9 mouse cellular contexts compared by ENCODE assay signal in the genomic region with DNA sequence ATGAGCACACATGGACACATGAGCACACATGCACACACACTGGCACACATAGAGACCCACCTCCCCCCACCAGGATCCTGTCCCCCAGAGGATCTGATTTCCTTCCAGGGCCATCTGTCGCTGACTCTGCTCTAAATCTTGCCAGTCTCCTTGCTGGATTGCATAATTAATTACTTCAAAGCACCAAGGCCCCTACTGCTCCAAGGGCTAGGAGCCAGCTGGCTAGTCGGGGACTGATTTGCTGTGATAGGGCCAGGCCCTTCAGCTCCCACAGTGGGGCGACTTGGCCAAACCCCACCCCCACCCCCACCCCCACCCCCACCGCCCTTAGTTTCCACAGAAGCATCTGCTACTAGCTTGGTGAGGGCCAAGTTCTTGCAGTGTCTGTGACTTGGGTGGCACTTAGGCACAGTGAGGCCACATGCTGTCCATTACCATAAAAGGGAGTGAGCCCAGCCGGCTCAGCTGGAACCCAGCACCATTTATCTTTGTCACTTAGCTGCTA. TPM values are rescaled to one million over a fixed set of nuclear protein-coding genes. Genes with fewer than 3 reads are reported as not detected.
DNase-seq lines count a peak whose midpoint lies in the region; ATAC-seq and TF ChIP-seq lines count a peak whose summit lies in the region.
"Had no signal": no experiment of that assay in that cellular context is flagged by ENCODE, and none has a peak within 500 bp of the region (broad histone marks: within the 10 kb centered on the region; RNA-seq: fewer than 3 reads in every experiment).

No protein-coding gene starts in this region.

- H3K9ac ChIP-seq in kidney, embryonic 15.5 days: no peak overlapping the region
- H3K9ac ChIP-seq in limb, embryonic 14.5 days (ENCODE audit: low read depth, low read length, severe bottlenecking): no peak overlapping the region
- H3K9ac ChIP-seq in neural tube, embryonic 14.5 days (replicated peaks; ENCODE audit: low read depth, low read length): no peak overlapping the region

- TF ChIP-seq POLR2A in limb, embryonic 14.5 days (IDR thresholded peaks at IDR 0.05; ENCODE audit: borderline replicate concordance, extremely low read depth, insufficient read depth, insufficient read length): no peak
- TF ChIP-seq POLR2A in thymus, adult 2 months (IDR thresholded peaks at IDR 0.05; ENCODE audit: control insufficient read depth, extremely low read depth, insufficient read depth, low read length, poor library complexity): no peak

- no peaks in the 10 kb centered on the region for H3K27me3 ChIP-seq in kidney, embryonic 15.5 days
- H3K27me3 ChIP-seq in limb, embryonic 14.5 days (ENCODE audit: control insufficient read depth, insufficient read depth, low read length): no peaks in the 10 kb centered on the region
- H3K27me3 ChIP-seq in neural tube, embryonic 14.5 days (ENCODE audit: control insufficient read depth, insufficient read depth, low read length): no peaks in the 10 kb centered on the region
- no peaks in the 10 kb centered on the region for H3K27me3 ChIP-seq in thymus, adult 2 months (ENCODE audit: control insufficient read depth, insufficient read depth, low read length)

- no peak overlapping the region for H3K4me3 ChIP-seq in kidney, embryonic 15.5 days (replicated peaks)
- no peak overlapping the region for H3K4me3 ChIP-seq in limb, embryonic 14.5 days (replicated peaks; ENCODE audit: low read length)
- no peak overlapping the region for H3K4me3 ChIP-seq in neural tube, embryonic 14.5 days (ENCODE audit: low read depth, low read length)
- no peak overlapping the region for H3K4me3 ChIP-seq in thymus, adult 2 months (ENCODE audit: control insufficient read depth, insufficient read depth, low read length)

- intact Hi-C loops in gastrocnemius, postnatal 36 days (cut with DNase I): no loop called here

- peak; percentile 98 for DNase-seq in brain, adult 2 months (ENCODE audit: low read depth, low spot score)
- DNase-seq in embryo, embryonic 11.5 days (ENCODE audit: low read depth, low spot score): peak; percentile 22
- peak; percentile 63 to 67 for DNase-seq in gastrocnemius, postnatal 36 days
- peak; percentile 37 for DNase-seq in limb, embryonic 14.5 days (ENCODE audit: low spot score)
- DNase-seq in thymus, adult 2 months: no peak
- DNase-seq in urinary bladder, postnatal 14 days (ENCODE audit: low spot score): no peak

- H3K4me2 ChIP-seq in kidney, embryonic 15.5 days: no peak overlapping the region
- H3K4me2 ChIP-seq in limb, embryonic 14.5 days (replicated peaks; ENCODE audit: low read depth, low read length, severe bottlenecking): no peak overlapping the region
- H3K4me2 ChIP-seq in neural tube, embryonic 14.5 days (ENCODE audit: low read depth, low read length): no peak overlapping the region

- H3K4me1 ChIP-seq in kidney, embryonic 15.5 days: peaks cover 23% of the 10 kb centered on the region
- H3K4me1 ChIP-seq in limb, embryonic 14.5 days (ENCODE audit: control insufficient read depth, insufficient read depth, low read length): no peaks in the 10 kb centered on the region; the same call in 1 of the 2 replicates
- H3K4me1 ChIP-seq in neural tube, embryonic 14.5 days (ENCODE audit: control insufficient read depth, insufficient read depth, low read length): peaks cover 5% of the 10 kb centered on the region; the same call in 1 of the 2 replicates
- no peaks in the 10 kb centered on the region for H3K4me1 ChIP-seq in thymus, adult 2 months (replicated peaks; ENCODE audit: control insufficient read depth, insufficient read depth, low read length)

- no peaks in the 10 kb centered on the region for H3K9me3 ChIP-seq in kidney, embryonic 15.5 days (replicated peaks)
- H3K9me3 ChIP-seq in limb, embryonic 14.5 days (ENCODE audit: control insufficient read depth, low read length): no peaks in the 10 kb centered on the region
- no peaks in the 10 kb centered on the region for H3K9me3 ChIP-seq in neural tube, embryonic 14.5 days (ENCODE audit: control insufficient read depth, low read length)

- WGBS in kidney, embryonic 15.5 days: 5% methylated on average over 5 of the region's 5 CpGs
- 3% methylated on average over 5 of the region's 5 CpGs for WGBS in limb, embryonic 14.5 days
- 5% methylated on average over 5 of the region's 5 CpGs for WGBS in neural tube, embryonic 14.5 days
- WGBS in thymus, adult 2 months: 89% methylated on average over 5 of the region's 5 CpGs

- ATAC-seq in kidney, embryonic 15.5 days (replicated peaks; ENCODE audit: low FRiP score): peak; percentile 86
- ATAC-seq in limb, embryonic 14.5 days (ENCODE audit: low FRiP score, low read depth): peak; percentile 44; the same call in 1 of the 2 replicates
- peak; percentile 92 for ATAC-seq in neural tube, embryonic 14.5 days (ENCODE audit: low read depth)

- H3K27ac ChIP-seq in kidney, embryonic 15.5 days: peak overlapping the region; percentile 20; the same call in 1 of the 2 replicates
- no peak overlapping the region for H3K27ac ChIP-seq in limb, embryonic 14.5 days (replicated peaks; ENCODE audit: low read depth, low read length)
- peak overlapping the region; percentile 29; the same call in 1 of the 2 replicates for H3K27ac ChIP-seq in neural tube, embryonic 14.5 days (ENCODE audit: low read depth, low read length)
- no peak overlapping the region for H3K27ac ChIP-seq in thymus, adult 2 months (ENCODE audit: control insufficient read depth, insufficient read depth, low read length)

- no peaks in the 10 kb centered on the region for H3K36me3 ChIP-seq in kidney, embryonic 15.5 days
- H3K36me3 ChIP-seq in limb, embryonic 14.5 days (ENCODE audit: control insufficient read depth, insufficient read depth, low read length): no peaks in the 10 kb centered on the region
- H3K36me3 ChIP-seq in neural tube, embryonic 14.5 days (ENCODE audit: control insufficient read depth, insufficient read depth, low read length): no peaks in the 10 kb centered on the region
- no peaks in the 10 kb centered on the region for H3K36me3 ChIP-seq in thymus, adult 2 months (ENCODE audit: control insufficient read depth, insufficient read depth, low read length)

- TF ChIP-seq CTCF in thymus, adult 2 months (IDR thresholded peaks at IDR 0.05; ENCODE audit: borderline replicate concordance, control insufficient read depth, extremely low read depth, insufficient read depth, low read length, poor library complexity): no peak

RNA-seq across cellular contexts. Expression of a gene that starts 26.0 kb away (rescaled TPM):
- total RNA-seq in gastrocnemius, postnatal 36 days (2021): 1 to 10 TPM; 4.9 to 6.1 TPM
- 10.1 and 11.9 TPM in 2 replicates for polyA plus RNA-seq in kidney, embryonic 15.5 days (2015; fragmentation: Nextera tagmentation; extraction: Ambion mirVana)
- polyA plus RNA-seq in limb, embryonic 14.5 days (2012; rRNA removed): 13.1 and 14.6 TPM in 2 replicates
- 7.5 and 9.6 TPM in 2 replicates for polyA plus RNA-seq in limb, embryonic 14.5 days (2014; fragmentation: Nextera tagmentation; extraction: Ambion mirVana)
- 17.4 and 26.6 TPM in 2 replicates for polyA plus RNA-seq in neural tube, embryonic 14.5 days (2014; fragmentation: Nextera tagmentation; extraction: Ambion mirVana)
- polyA plus RNA-seq in thymus, adult 2 months (2012; rRNA removed): 9.2 and 10.0 TPM in 2 replicates

RNA-seq across cellular contexts. Expression of a gene that starts 28.3 kb away (rescaled TPM):
- total RNA-seq in gastrocnemius, postnatal 36 days (2021): not detected
- not detected in 2 replicates for polyA plus RNA-seq in kidney, embryonic 15.5 days (2015; fragmentation: Nextera tagmentation; extraction: Ambion mirVana)
- not detected in 2 replicates for polyA plus RNA-seq in limb, embryonic 14.5 days (2012; rRNA removed)
- not detected in 2 replicates for polyA plus RNA-seq in limb, embryonic 14.5 days (2014; fragmentation: Nextera tagmentation; extraction: Ambion mirVana)
- polyA plus RNA-seq in neural tube, embryonic 14.5 days (2014; fragmentation: Nextera tagmentation; extraction: Ambion mirVana): not detected in 2 replicates
- 0.20 TPM in 1 of 2 replicates, not detected in the other for polyA plus RNA-seq in thymus, adult 2 months (2012; rRNA removed)
- total RNA-seq: hematopoietic stem cell, adult 5-6 weeks had no signal

RNA-seq across cellular contexts. Expression of a gene that starts 39.8 kb away (rescaled TPM):
- total RNA-seq in gastrocnemius, postnatal 36 days (2021): under 1 TPM; 0.54 to 0.66 TPM
- 1.1 and 1.2 TPM in 2 replicates for polyA plus RNA-seq in kidney, embryonic 15.5 days (2015; fragmentation: Nextera tagmentation; extraction: Ambion mirVana)
- 4.3 and 4.6 TPM in 2 replicates for polyA plus RNA-seq in limb, embryonic 14.5 days (2012; rRNA removed)
- 0.67 and 0.72 TPM in 2 replicates for polyA plus RNA-seq in limb, embryonic 14.5 days (2014; fragmentation: Nextera tagmentation; extraction: Ambion mirVana)
- 0.82 and 0.91 TPM in 2 replicates for polyA plus RNA-seq in neural tube, embryonic 14.5 days (2014; fragmentation: Nextera tagmentation; extraction: Ambion mirVana)
- polyA plus RNA-seq in thymus, adult 2 months (2012; rRNA removed): 2.3 and 4.8 TPM in 2 replicates
- total RNA-seq: hematopoietic stem cell, adult 5-6 weeks had no signal

Comparison
In these comparisons a context has a peak if more than half of its experiments do, and no peak if none do; other contexts are left out.
1. DNase-seq: peak in brain, adult 2 months (single experiment), embryo, embryonic 11.5 days (single experiment), gastrocnemius, postnatal 36 days (2 of 2) and limb, embryonic 14.5 days (single experiment); none in thymus, adult 2 months (single experiment) and urinary bladder, postnatal 14 days (single experiment).
2. H3K27ac ChIP-seq: peak in kidney, embryonic 15.5 days (single experiment) and neural tube, embryonic 14.5 days (single experiment); none in limb, embryonic 14.5 days (single experiment) and thymus, adult 2 months (single experiment).
3. Peak in every context shown above with its lines, with median percentiles within 50 percentile points of each other: ATAC-seq.